Comparison of ENCODE assay signal across 13 mouse cellular contexts in the genomic region with DNA sequence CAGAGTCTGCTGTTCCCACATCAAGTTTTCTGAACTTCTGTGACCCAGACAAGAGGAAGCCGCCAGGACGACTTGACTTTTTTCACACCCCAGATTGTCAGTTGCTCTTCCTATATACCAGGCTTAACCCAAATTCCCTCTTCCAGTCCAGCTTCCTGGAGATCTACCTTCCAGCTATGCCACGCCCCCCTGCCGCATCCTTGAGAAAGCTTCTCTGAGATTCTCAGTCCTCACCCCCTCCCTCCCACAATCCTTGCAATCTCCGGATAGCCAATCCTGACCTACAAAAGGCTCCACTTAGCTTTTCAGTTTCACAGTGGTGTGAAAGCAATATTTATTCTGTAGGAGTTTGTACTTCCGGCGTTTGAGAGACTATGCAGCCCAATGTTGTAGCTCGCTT.
"Had no signal": no experiment of that assay in that cellular context is flagged by ENCODE, and none has a peak within 500 bp of the region (broad histone marks: within the 10 kb centered on the region; RNA-seq: fewer than 3 reads in every experiment).

No protein-coding gene starts in this region.

- H3K36me3 ChIP-seq: limb, embryonic 12.5 days; lung, embryonic 15.5 days; stomach, embryonic 15.5 days had no signal

- DNase-seq: kidney, adult 11 months; kidney, postnatal 10 days; kidney, postnatal 4 days; midbrain, embryonic 14.5 days; retina, postnatal 1 day; spleen, adult 18-20 months; thymus, postnatal 4 days had no signal

- H3K9me3 ChIP-seq: limb, embryonic 12.5 days; lung, embryonic 15.5 days; stomach, embryonic 15.5 days had no signal

- H3K4me1 ChIP-seq: limb, embryonic 12.5 days; stomach, embryonic 15.5 days had no signal

- H3K4me3 ChIP-seq: layer of hippocampus, adult 2 months; limb, embryonic 12.5 days; lung, embryonic 15.5 days; myocyte; stomach, embryonic 15.5 days had no signal

- H3K27ac ChIP-seq: layer of hippocampus, adult 2 months; limb, embryonic 12.5 days; lung, embryonic 15.5 days; stomach, embryonic 15.5 days had no signal

- H3K4me2 ChIP-seq: limb, embryonic 12.5 days; liver, embryonic 11.5 days; lung, embryonic 15.5 days; stomach, embryonic 15.5 days had no signal

- H3K27me3 ChIP-seq: limb, embryonic 12.5 days; lung, embryonic 15.5 days; stomach, embryonic 15.5 days had no signal

- H3K9ac ChIP-seq: limb, embryonic 12.5 days; lung, embryonic 15.5 days; stomach, embryonic 15.5 days had no signal
